Mouse (Mus musculus): ENCODE measurements around the gene Hspb1.

The Hspb1 gene

GRCm38 (mm10) chr5:135887675-135888102 is at the start of gene Hspb1:
Gene Hspb1 (plus strand): TSS chr5:135887919.
- DNase-seq (ENCODE audit: low spot score in 2 of 2) = peak; percentile 80 to 91

GRCm38 (mm10) chr5:135841651-135842050 is 46.1 kb upstream of the Hspb1 start:
- DNase-seq (ENCODE audit: low spot score in 2 of 2) = no peak

- no peak for DNase-seq (ENCODE audit: low spot score in 2 of 2)
Measured at GRCm38 (mm10) chr5:135843418-135843817, 44.3 kb upstream of the Hspb1 start.

GRCm38 (mm10) chr5:135845676-135846320 is 41.9 kb upstream of the Hspb1 start:
- no peak for DNase-seq (ENCODE audit: low spot score in 2 of 2)

GRCm38 (mm10) chr5:135847460-135847859 is 40.3 kb upstream of the Hspb1 start:
- DNase-seq (ENCODE audit: low spot score in 2 of 2) = no peak

GRCm38 (mm10) chr5:135847881-135848280 is 39.8 kb upstream of the Hspb1 start:
- no peak for DNase-seq (ENCODE audit: low spot score in 2 of 2)

GRCm38 (mm10) chr5:135851024-135851423 is 36.7 kb upstream of the Hspb1 start:
- DNase-seq (ENCODE audit: low spot score in 2 of 2) = no peak

- no peak for DNase-seq (ENCODE audit: low spot score in 2 of 2)
Measured at GRCm38 (mm10) chr5:135851481-135851880, 36.2 kb upstream of the Hspb1 start.

- DNase-seq (ENCODE audit: low spot score in 2 of 2) = no peak
Measured at GRCm38 (mm10) chr5:135852421-135852820, 35.3 kb upstream of the Hspb1 start.

- DNase-seq (ENCODE audit: low spot score in 2 of 2) = no peak
Measured at GRCm38 (mm10) chr5:135853731-135854130, 34.0 kb upstream of the Hspb1 start.

- DNase-seq (ENCODE audit: low spot score in 2 of 2) = peak in 1 of 2 experiments; percentile 54
Measured at GRCm38 (mm10) chr5:135855156-135855555, 32.6 kb upstream of the Hspb1 start.

GRCm38 (mm10) chr5:135866662-135867061 is 21.1 kb upstream of the Hspb1 start:
- no peak for DNase-seq (ENCODE audit: low spot score in 2 of 2)

GRCm38 (mm10) chr5:135867637-135868593 is 19.8 kb upstream of the Hspb1 start:
- DNase-seq (ENCODE audit: low spot score in 2 of 2) = no peak

GRCm38 (mm10) chr5:135868653-135869052 is 19.1 kb upstream of the Hspb1 start:
- DNase-seq (ENCODE audit: low spot score in 2 of 2) = no peak

- DNase-seq (ENCODE audit: low spot score in 2 of 2) = no peak
Measured at GRCm38 (mm10) chr5:135869661-135870423, 17.9 kb upstream of the Hspb1 start.

- no peak for DNase-seq (ENCODE audit: low spot score in 2 of 2)
Measured at GRCm38 (mm10) chr5:135870505-135870904, 17.2 kb upstream of the Hspb1 start.

GRCm38 (mm10) chr5:135872996-135873395 is 14.7 kb upstream of the Hspb1 start:
- DNase-seq (ENCODE audit: low spot score in 2 of 2) = no peak

GRCm38 (mm10) chr5:135873753-135874152 is 14.0 kb upstream of the Hspb1 start:
- no peak for DNase-seq (ENCODE audit: low spot score in 2 of 2)

- peak in 1 of 2 experiments; percentile 52 for DNase-seq (ENCODE audit: low spot score in 2 of 2)
Measured at GRCm38 (mm10) chr5:135877180-135877579, 10.5 kb upstream of the Hspb1 start.

GRCm38 (mm10) chr5:135877831-135878231 is 9.9 kb upstream of the Hspb1 start:
- peak; percentile 35 to 43 for DNase-seq (ENCODE audit: low spot score in 2 of 2)

- DNase-seq (ENCODE audit: low spot score in 2 of 2) = peak; percentile 70 to 90
Measured at GRCm38 (mm10) chr5:135879449-135880158, 8.1 kb upstream of the Hspb1 start.
